Mouse (Mus musculus): ENCODE measurements at regions not wholly inside any gene's neighbourhood (a gene's known extent, or its start where the extent isn't known, plus 50 kb on each side); places are given as distances from the start of the nearest gene placed in this dataset.

GRCm38 (mm10) chr6:98872334-98872733 lies 529.8 kb upstream of the Gm765 start:
- TF ChIP-seq CTCF (IDR thresholded peaks at IDR 0.05; ENCODE audit: control insufficient read depth, insufficient read depth, insufficient replicate concordance, low read depth, low read length) (no peak), POLR2A (IDR thresholded peaks at IDR 0.05; ENCODE audit: control insufficient read depth, low read depth, low read length) (no peak)

All from testis, adult 2 months (tissue).